Mouse (Mus musculus) lung, embryonic 15.5 days (tissue): ENCODE results near the gene Ctbp2. TPM values are rescaled to one million over a fixed set of nuclear protein-coding genes. Genes with fewer than 3 reads are reported as not detected.

ENCODE experiments used
- ATAC-seq: fragments of 200-750 bp; cut with Nextera tagmentation; 2 replicates; pipeline ENCODE4 v1.8.0; 2017; ENCODE audit warnings: moderate number of reproducible peaks, borderline replicate concordance; ENCODE audit not compliant: low FRiP score, low TSS enrichment; ENCODE audit errors: extremely low read depth
- H3K27ac ChIP-seq: fragments of 300-500 bp; sonication (generic); 2 replicates; pipeline ENCODE4 v1.5.1; 2015; ENCODE audit warnings: moderate library complexity, mild to moderate bottlenecking, inconsistent platforms
- H3K27me3 ChIP-seq: fragments of 300-500 bp; sonication (generic); 2 replicates; pipeline ENCODE4 v1.6.1; 2015; ENCODE audit warnings: inconsistent platforms
- H3K36me3 ChIP-seq: fragments of 300-500 bp; sonication (generic); 2 replicates; pipeline ENCODE4 v1.6.1; 2015; ENCODE audit warnings: inconsistent platforms
- H3K4me1 ChIP-seq: fragments of 300-500 bp; sonication (generic); 2 replicates; pipeline ENCODE4 v1.6.1; 2015; ENCODE audit warnings: inconsistent platforms
- H3K4me2 ChIP-seq: fragments of 300-500 bp; sonication (generic); 2 replicates; pipeline ENCODE4 v1.6.1; 2015; ENCODE audit warnings: inconsistent platforms, mild to moderate bottlenecking, moderate library complexity
- H3K4me3 ChIP-seq: fragments of 300-500 bp; sonication (generic); 2 replicates; pipeline ENCODE4 v1.5.1; 2015; ENCODE audit warnings: mild to moderate bottlenecking, inconsistent platforms
- H3K9ac ChIP-seq: fragments of 300-500 bp; sonication (generic); 2 replicates; pipeline ENCODE4 v1.6.1; 2015; ENCODE audit warnings: inconsistent platforms
- H3K9me3 ChIP-seq: fragments of 300-500 bp; sonication (generic); 2 replicates; pipeline ENCODE4 v1.6.1; 2016; ENCODE audit warnings: inconsistent platforms
- WGBS: fragments of 180-500 bp; shearing (Covaris S2); methylation state at CpG from one replicate; pipeline ENCODE4 v1.1.7; 2015; 5-methylcytosine and 5-hydroxymethylcytosine counted together
- polyA plus RNA-seq: library from polyadenylated mRNA; unstranded; fragments of >200 nt; fragmentation: Nextera tagmentation; extraction: Ambion mirVana; gene quantifications from 2 replicates; pipeline ENCODE4 v1.2.1, GENCODE M21; 2015

Gene Ctbp2
- polyA plus RNA-seq, 1 experiment from 2014 or later = 91.6 TPM

DNA sequence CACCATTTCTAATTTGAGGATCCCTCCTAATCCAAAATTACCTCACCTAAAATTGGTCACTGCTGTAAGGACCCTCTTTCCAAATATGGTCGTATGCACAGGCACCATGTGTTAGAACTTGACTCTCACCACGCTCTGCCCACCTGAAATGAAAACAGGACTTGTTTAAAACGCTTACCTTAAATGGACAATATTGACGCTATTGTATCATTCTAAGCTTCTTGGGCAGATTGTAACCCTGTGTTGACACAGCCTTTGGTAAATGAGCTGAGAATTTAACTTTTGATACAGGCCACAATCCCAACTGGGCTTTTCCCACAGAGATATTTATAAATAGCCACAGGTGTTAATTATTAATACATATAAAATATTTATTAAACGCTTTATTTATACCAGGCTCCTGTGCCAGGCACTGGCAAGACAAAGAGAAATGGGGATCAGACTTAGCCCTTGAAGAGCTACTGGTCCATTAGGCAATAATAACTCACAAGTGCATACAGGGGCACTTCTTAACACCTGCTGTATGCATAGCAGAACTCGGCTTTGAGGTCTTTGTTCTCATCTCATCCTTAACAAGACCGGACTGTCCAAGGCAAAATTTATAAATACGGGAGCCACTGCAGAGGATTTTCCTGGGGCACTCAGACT, 15.7 kb upstream of the Ctbp2 start:
- no peaks in the 10 kb centered on the region for H3K9me3 ChIP-seq
- WGBS = 64% methylated on average over 8 of the region's 8 CpGs

DNA sequence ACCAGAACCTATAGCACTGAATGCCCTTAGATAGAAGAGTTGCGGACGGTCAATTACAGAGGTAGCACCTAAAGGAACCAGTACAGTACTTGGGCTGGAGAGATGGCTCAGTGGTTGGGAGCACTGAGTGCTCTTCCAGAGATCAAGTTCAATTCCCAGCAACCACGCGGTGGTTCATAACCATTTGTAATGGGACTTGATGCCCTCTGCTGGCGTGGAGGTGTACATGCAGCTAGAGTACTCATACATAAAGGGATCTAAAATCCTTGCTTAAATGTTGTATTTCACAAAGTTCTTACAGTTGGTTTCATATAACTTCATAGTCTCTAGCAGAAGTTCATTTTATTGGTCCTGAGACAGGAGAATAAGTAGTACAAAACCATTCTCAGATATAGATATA, 9.4 kb upstream of the Ctbp2 start:
- ATAC-seq = no peak
- no peaks in the 10 kb centered on the region for H3K4me1 ChIP-seq
- no peak overlapping the region for H3K9ac ChIP-seq
- H3K36me3 ChIP-seq = no peaks in the 10 kb centered on the region
- H3K4me3 ChIP-seq = no peak overlapping the region
- no peak overlapping the region for H3K4me2 ChIP-seq
- WGBS = 68% methylated on average over 5 of the region's 5 CpGs
- H3K27me3 ChIP-seq = no peaks in the 10 kb centered on the region
- no peaks in the 10 kb centered on the region for H3K9me3 ChIP-seq
- no peak overlapping the region for H3K27ac ChIP-seq

More for the DNA sequence above, 15.7 kb upstream of the Ctbp2 start:
- Histone ChIP-seq H3K27ac (no peak overlapping the region), H3K4me2 (no peak overlapping the region), H3K36me3 (no peaks in the 10 kb centered on the region), H3K4me1 (no peaks in the 10 kb centered on the region), H3K4me3 (no peak overlapping the region), H3K9ac (no peak overlapping the region), H3K27me3 (no peaks in the 10 kb centered on the region)
- ATAC-seq = no peak

DNA sequence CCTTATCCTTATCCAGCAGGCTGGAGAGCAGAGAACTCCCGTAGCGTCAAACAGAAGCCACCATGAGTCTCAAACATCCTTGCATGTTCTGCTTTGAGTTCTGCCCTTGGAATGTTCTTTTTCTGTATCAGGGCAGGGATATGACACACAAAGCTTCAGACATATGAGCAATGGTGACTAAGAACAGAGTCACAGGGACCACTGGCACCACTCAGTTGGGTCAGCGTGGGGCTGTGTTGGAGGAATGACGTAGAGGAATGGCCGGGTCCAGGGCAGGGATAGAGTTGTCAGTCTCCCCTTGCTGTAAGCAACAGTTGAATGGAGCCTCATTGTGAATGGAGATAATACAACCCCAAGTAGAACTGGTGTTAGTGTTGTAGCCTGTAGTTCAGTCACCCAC, 8.5 kb upstream of the Ctbp2 start:
- H3K27ac ChIP-seq = no peak overlapping the region
- H3K4me2 ChIP-seq = no peak overlapping the region
- no peak for ATAC-seq
- H3K27me3 ChIP-seq = no peaks in the 10 kb centered on the region
- no peaks in the 10 kb centered on the region for H3K36me3 ChIP-seq
- H3K4me1 ChIP-seq = no peaks in the 10 kb centered on the region
- no peaks in the 10 kb centered on the region for H3K9me3 ChIP-seq
- WGBS = 94% methylated on average over 5 of the region's 5 CpGs
- no peak overlapping the region for H3K9ac ChIP-seq
- H3K4me3 ChIP-seq = no peak overlapping the region

DNA sequence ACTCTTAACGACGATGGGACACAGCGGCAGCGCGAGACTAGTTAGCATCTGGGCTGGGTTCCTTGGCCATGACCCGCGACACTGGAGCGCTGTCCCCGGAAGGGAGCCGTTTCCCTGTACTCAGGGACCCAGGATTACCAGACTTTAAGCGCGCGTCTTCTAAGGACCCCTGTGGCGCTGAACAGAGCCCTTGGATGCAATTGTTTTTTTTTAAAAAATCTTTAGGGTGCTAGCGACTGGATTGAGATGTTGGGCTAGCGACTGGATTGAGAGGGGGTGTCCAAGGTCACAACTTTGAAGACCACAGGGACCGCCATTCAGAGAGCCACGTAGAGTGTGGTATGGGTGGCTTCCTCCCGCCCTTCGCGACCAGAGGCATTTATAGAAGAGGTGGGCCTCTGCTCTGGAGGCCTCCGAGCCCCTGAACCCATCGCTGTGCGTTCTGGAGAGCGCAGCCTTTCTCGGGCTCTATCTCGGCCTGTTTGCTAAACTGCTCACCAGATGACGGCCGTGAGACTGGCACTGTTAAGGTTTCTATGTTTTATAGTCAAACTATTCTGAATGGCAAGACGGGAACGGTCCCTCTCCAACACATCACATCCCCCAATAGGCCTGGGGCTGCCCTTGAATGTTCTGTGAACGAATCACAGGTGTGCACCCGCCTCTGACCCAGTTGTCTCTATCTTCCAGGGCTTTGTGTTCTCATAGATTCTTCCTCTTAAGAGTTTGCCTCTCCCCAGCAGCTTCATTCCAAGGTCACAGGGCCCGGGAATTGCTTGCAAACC, 739 bp upstream of the Ctbp2 start:
- 12% methylated on average over 34 of the region's 34 CpGs for WGBS
- Histone ChIP-seq H3K4me1 (peaks cover 21% of the 10 kb centered on the region), H3K4me3 (peak overlapping the region; percentile 94), H3K27me3 (no peaks in the 10 kb centered on the region), H3K9ac (peak overlapping the region; percentile 98), H3K27ac (peak overlapping the region; percentile 99), H3K4me2 (peak overlapping the region; percentile 93), H3K9me3 (no peaks in the 10 kb centered on the region), H3K36me3 (no peaks in the 10 kb centered on the region)
- ATAC-seq = no peak

DNA sequence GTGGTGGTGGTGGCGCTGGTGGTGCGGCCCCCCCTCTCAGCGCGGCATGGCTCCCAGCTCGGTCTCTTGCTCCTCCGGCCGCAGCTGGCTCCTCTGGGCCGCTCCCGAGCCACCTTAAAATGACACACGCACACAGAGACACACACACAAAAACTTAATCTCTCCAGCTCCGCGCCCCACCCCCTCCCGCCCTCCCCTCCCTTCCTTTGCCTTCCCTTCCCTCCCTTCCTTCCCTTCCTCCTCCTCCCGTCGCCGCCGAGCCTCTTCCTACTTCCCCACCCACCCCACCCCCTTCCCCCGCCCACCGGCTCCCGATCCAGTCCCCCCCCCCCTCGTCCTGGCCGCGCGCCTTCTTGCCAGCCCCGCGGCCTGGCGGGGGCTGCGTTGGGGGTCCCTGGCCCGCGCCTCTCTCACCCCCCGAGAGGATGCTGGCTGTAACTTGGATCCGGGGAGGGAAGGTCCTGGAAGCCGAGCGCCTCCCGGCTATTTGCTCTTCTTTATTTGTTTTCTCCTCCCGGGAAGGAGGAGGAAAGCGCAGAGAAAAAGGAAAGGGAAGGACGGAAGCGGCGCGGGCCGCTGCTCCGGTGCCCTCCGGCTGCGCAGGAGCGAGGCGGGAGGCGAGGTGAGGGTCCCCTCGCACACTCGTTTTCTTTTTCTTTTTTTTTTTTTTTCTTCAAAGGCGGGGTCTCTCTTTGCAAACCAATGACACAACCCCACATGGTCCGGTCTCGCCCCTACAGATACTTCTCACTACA, 733 bp downstream of the Ctbp2 start, which contains the start of gene Fgfr2:
Gene Fgfr2, minus strand, starts transcription at position 107 of the 755 bp plus-strand sequence.
- under 1% methylated on average over 26 of the region's 53 CpGs for WGBS
- Histone ChIP-seq H3K4me2 (peak within 1 kb of the TSS; percentile 93), H3K4me1 (peaks cover 32% of the 10 kb centered on the region), H3K36me3 (no peaks in the 10 kb centered on the region), H3K27me3 (no peaks in the 10 kb centered on the region), H3K4me3 (peak within 1 kb of the TSS; percentile 94), H3K9me3 (no peaks in the 10 kb centered on the region), H3K27ac (peak within 1 kb of the TSS; percentile 99), H3K9ac (peak within 1 kb of the TSS; percentile 98)
- ATAC-seq = peak; percentile 73

DNA sequence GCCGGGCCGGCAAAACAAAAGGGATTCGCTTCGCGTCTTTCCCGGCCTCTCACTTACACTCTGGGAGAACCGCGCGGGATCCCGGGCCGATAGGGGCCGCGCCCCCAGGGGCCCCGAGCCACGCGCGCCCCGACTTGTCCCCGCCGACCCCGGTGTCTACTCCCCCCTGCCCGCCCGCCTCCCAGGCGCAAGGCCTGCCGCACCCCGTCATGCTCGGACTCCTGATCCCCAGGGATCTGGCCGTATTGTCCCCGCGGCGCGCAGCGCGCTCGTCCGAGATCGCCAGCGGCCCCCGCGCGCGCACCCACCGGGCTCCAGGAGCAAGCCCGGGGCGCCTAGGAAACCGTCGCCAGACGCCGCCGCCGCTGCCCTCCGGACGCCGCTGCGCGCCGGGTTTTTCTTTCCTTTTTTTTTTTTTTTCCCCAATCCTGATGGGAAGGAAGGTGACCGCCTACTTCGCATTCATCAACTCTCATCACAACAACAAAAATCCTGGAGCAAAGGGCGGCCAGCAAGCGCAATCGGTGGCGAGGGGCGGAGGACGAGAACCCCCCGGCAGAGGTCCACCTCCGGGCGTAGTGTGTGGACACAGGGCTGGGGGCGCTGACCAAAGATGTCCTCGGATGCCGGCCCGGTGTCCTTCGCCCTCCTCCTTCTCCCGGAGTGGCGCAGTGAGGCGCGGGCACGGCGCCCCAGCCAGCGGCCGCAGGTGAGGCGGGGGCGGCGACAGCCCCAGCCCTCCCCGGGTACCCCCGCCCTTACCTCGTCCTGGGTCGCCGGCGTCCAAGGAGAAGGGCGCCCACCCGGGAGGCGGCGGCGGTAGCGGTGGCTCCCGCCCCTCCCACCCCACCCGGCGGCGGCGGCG, 1.5 kb downstream of the Ctbp2 start:
- Histone ChIP-seq H3K4me2 (peak overlapping the region; percentile 93), H3K4me1 (peaks cover 39% of the 10 kb centered on the region), H3K4me3 (peak overlapping the region; percentile 94), H3K27ac (peak overlapping the region; percentile 99), H3K9ac (peak overlapping the region; percentile 98), H3K36me3 (no peaks in the 10 kb centered on the region), H3K9me3 (no peaks in the 10 kb centered on the region), H3K27me3 (no peaks in the 10 kb centered on the region)
- peak; percentile 24 for ATAC-seq
- WGBS = under 1% methylated on average over 72 of the region's 102 CpGs

DNA sequence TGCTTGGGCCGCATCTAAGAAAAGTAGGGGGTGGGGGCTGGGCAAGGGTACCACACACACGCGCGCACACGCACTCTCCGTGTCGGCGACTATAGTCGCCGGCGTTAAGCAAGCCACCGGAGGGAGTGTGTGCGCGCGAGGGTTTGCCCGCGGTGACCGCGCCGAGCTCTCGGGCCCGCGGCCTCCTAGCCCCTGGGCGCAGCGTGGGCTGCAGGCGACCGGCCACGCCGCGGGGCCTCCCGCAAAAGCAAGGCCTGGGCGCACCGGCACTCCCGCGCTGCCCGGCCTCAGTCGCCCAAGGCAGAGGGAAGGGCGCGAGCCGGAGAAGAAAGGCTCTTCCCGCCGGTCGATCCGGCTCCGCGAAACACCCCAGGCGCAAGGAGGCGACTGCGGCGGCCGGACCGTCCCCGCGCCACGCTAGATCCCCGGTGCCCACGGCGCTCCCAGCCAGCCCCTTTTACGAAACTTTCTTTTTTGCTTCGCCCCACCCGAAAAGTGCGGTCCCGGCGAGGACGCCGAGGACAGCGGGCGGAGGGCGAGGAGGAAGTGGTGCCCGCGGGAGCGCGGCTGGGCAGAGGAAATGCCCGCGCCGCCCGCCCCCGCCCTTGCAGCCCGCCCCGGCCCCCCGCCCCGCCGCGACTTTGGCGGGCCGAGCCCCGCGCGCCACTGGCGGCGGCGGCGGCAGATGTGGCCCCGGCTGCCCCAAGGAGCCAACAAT, 2.3 kb downstream of the Ctbp2 start:
- peak overlapping the region; percentile 98 for H3K9ac ChIP-seq
- H3K4me1 ChIP-seq = peaks cover 47% of the 10 kb centered on the region
- H3K4me2 ChIP-seq = peak overlapping the region; percentile 93
- H3K27me3 ChIP-seq = no peaks in the 10 kb centered on the region
- H3K27ac ChIP-seq = peak overlapping the region; percentile 99
- H3K4me3 ChIP-seq = peak overlapping the region; percentile 94
- under 1% methylated on average over 82 of the region's 94 CpGs for WGBS
- no peaks in the 10 kb centered on the region for H3K9me3 ChIP-seq
- no peak for ATAC-seq
- H3K36me3 ChIP-seq = no peaks in the 10 kb centered on the region

DNA sequence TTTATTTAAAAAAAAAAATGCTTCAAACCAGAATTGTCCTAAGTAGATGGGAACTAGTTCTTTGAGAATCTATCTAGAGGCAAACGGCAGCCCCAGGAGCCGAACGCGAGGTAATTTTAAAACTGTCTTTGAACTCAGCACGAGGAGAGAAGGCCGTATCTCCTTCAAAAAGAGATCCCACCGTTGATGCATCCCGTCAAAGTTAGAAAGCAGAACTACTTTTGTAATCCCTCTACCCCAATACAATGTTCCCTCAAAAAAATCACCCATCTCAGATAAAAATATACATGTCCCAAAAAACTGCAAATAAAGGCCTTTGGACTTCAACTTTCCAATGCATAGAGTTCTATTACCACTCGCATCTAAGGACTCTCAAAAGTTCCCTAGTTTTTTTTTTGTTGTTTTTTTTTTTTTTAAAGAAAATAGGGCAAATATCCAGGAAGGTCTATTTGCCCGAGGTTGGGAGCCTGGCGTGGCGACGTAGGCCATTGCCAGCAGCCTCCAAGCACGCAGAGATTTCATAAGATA, 3.0 kb downstream of the Ctbp2 start:
- H3K9me3 ChIP-seq = no peaks in the 10 kb centered on the region
- peak overlapping the region; percentile 99 for H3K27ac ChIP-seq
- no peaks in the 10 kb centered on the region for H3K36me3 ChIP-seq
- peak overlapping the region; percentile 94 for H3K4me3 ChIP-seq
- no peak for ATAC-seq
- peak overlapping the region; percentile 93 for H3K4me2 ChIP-seq
- H3K4me1 ChIP-seq = peaks cover 53% of the 10 kb centered on the region
- peak overlapping the region; percentile 98 for H3K9ac ChIP-seq
- no peaks in the 10 kb centered on the region for H3K27me3 ChIP-seq
- 4% methylated on average over 14 of the region's 14 CpGs for WGBS

DNA sequence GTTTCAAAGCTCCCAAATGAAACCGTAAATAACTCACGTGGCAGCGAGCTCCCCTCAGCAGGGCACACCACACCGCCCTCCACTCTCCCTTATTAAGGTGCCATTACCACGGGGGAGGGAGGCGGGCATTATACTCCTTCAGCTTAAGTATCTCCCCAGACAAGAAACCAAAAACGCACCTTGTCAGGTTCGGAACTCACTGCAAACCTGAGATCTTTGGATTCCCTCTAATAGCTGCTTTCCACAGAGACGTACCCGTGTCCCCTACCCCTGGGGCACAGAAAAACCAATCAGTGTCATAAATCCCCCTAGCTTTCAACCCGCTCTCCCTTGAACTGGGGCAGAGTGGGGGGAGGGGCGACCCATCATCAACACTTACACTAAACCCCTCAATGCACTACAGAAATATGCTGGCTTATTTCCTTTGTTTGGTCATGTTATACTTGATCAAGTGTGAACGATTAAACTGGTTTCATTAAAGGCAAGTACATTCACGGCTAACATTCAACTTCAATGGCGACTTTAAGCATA, 3.9 kb downstream of the Ctbp2 start:
- H3K9ac ChIP-seq = no peak overlapping the region
- no peak for ATAC-seq
- H3K27me3 ChIP-seq = no peaks in the 10 kb centered on the region
- H3K4me3 ChIP-seq = peak overlapping the region; percentile 94
- peaks cover 59% of the 10 kb centered on the region for H3K4me1 ChIP-seq
- peak overlapping the region; percentile 1; the same call in 1 of the 2 replicates for H3K27ac ChIP-seq
- peak overlapping the region; percentile 93 for H3K4me2 ChIP-seq
- H3K36me3 ChIP-seq = no peaks in the 10 kb centered on the region
- H3K9me3 ChIP-seq = no peaks in the 10 kb centered on the region
- WGBS = 14% methylated on average over 15 of the region's 15 CpGs

DNA sequence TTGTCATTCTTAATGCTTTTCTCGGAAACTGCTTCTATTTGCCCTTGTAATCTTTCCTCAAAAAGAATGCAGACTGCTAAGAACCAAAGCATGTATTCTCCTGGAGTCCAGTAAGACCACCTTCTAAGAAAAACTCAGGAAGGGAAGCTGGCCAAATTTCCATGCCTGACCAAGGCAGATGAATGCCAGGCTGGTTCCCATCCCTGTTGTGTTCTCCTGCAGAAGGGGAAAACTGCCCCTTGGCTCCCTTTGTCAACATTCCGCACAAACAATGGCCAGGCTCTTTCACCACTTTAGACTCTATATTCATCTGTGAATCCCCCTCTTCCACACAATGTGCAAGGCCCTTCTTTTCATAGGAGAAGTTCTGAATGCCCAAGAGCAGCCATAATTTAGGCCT, 6.3 kb downstream of the Ctbp2 start:
- 40% methylated on average over 2 of the region's 2 CpGs for WGBS
- Histone ChIP-seq H3K9me3 (no peaks in the 10 kb centered on the region), H3K36me3 (no peaks in the 10 kb centered on the region), H3K4me3 (no peak overlapping the region), H3K4me1 (peaks cover 75% of the 10 kb centered on the region), H3K9ac (no peak overlapping the region), H3K27ac (no peak overlapping the region), H3K27me3 (no peaks in the 10 kb centered on the region), H3K4me2 (no peak overlapping the region)
- ATAC-seq = no peak
